In genomic region chr5:110770031-110770445, GRCm38 (mm10) we compare ENCODE assay signal across 8 mouse cellular contexts. TPM values are rescaled to one million over a fixed set of nuclear protein-coding genes. Genes with fewer than 3 reads are reported as not detected.
DNase-seq lines count a peak whose midpoint lies in the region; ATAC-seq and TF ChIP-seq lines count a peak whose summit lies in the region.

No protein-coding gene starts in this region.

- H3K79me2 ChIP-seq in heart, adult 2 months (replicated peaks; ENCODE audit: control insufficient read depth, insufficient read depth, low read length), result peaks cover 9% of the 10 kb centered on the region

- no peaks in the 10 kb centered on the region for H3K27me3 ChIP-seq in heart, adult 2 months (ENCODE audit: control insufficient read depth, insufficient read depth, low read length)
- no peaks in the 10 kb centered on the region for H3K27me3 ChIP-seq in heart, postnatal 0 days (ENCODE audit: control insufficient read depth, insufficient read depth, low read length)
- H3K27me3 ChIP-seq in stomach, embryonic 16.5 days (ENCODE audit: control insufficient read depth, insufficient read depth, low read length), result no peaks in the 10 kb centered on the region

- TF ChIP-seq CTCF in heart, adult 2 months (IDR thresholded peaks at IDR 0.05), result no peak
- no peak for TF ChIP-seq CTCF in heart, postnatal 0 days (IDR thresholded peaks at IDR 0.05; ENCODE audit: low read depth)

- peak overlapping the region; percentile 99 for H3K4me3 ChIP-seq in heart, adult 2 months
- H3K4me3 ChIP-seq in brown adipose tissue, adult 24 weeks (ENCODE audit: insufficient read depth, low read depth, low read length), result peak overlapping the region; percentile 87
- H3K4me3 ChIP-seq in heart, postnatal 0 days (ENCODE audit: low read depth, low read length), result peak overlapping the region; percentile 87
- peak overlapping the region; percentile 94 for H3K4me3 ChIP-seq in stomach, embryonic 16.5 days (replicated peaks; ENCODE audit: low read length)

- intact Hi-C loops in heart, adult 2 months (cut with DNase I), result loop anchor here (2.0 to 5.0 kb wide), 2 partner anchors 39 to 152 kb away; no protein-coding TSS in a partner anchor

- TF ChIP-seq EP300 in heart, adult 2 months (IDR thresholded peaks at IDR 0.05; ENCODE audit: insufficient read depth, low read depth, low read length), result no peak
- TF ChIP-seq EP300 in heart, postnatal 0 days (IDR thresholded peaks at IDR 0.05; ENCODE audit: low read depth), result no peak

- peak; percentile 21 for ATAC-seq in heart, postnatal 0 days (ENCODE audit: insufficient read depth, low read depth)
- ATAC-seq in stomach, embryonic 16.5 days (ENCODE audit: insufficient read depth, low FRiP score), result peak; percentile 57

- peak overlapping the region; percentile 98 for H3K9ac ChIP-seq in heart, adult 2 months (ENCODE audit: low read depth, low read length)
- H3K9ac ChIP-seq in heart, postnatal 0 days (replicated peaks; ENCODE audit: low read depth, low read length), result peak overlapping the region; percentile 78
- peak overlapping the region; percentile 93 for H3K9ac ChIP-seq in stomach, embryonic 16.5 days (ENCODE audit: low read length)

- peaks cover 6% of the 10 kb centered on the region for H3K36me3 ChIP-seq in heart, adult 2 months (ENCODE audit: control insufficient read depth, insufficient read depth, low read length)
- peaks cover 24% of the 10 kb centered on the region for H3K36me3 ChIP-seq in heart, postnatal 0 days (replicated peaks; ENCODE audit: control insufficient read depth, insufficient read depth, low read length)
- H3K36me3 ChIP-seq in stomach, embryonic 16.5 days (ENCODE audit: control insufficient read depth, insufficient read depth, low read length), result peaks cover 13% of the 10 kb centered on the region

- peak overlapping the region; percentile 80 for H3K4me2 ChIP-seq in heart, postnatal 0 days (ENCODE audit: low read depth, low read length)
- peak overlapping the region; percentile 66 for H3K4me2 ChIP-seq in stomach, embryonic 16.5 days (ENCODE audit: low read depth, low read length)

- TF ChIP-seq POLR2A in heart, adult 2 months (IDR thresholded peaks at IDR 0.05; ENCODE audit: insufficient read depth, low read depth, low read length), result no peak

- DNase-seq in heart, adult 2 months, result no peak
- DNase-seq in heart, adult 11 months, result no peak
- peak; percentile 57 for DNase-seq in 416B (ENCODE audit: low read depth)
- peak; percentile 15 for DNase-seq in heart, postnatal 0 days (ENCODE audit: low spot score)
- DNase-seq in lung, postnatal 36 days, result peak; percentile 47
- DNase-seq in adrenal gland, adult (ENCODE audit: inconsistent age in 2 of 2, low spot score in 1 of 2), result no peak

- under 1% methylated on average over 55 of the region's 58 CpGs for WGBS in heart, adult 2 months
- WGBS in heart, postnatal 0 days, result under 1% methylated on average over 53 of the region's 58 CpGs
- WGBS in stomach, embryonic 16.5 days, result under 1% methylated on average over 56 of the region's 58 CpGs

- peak overlapping the region; percentile 87 for H3K27ac ChIP-seq in heart, adult 2 months
- peak overlapping the region; percentile 68; the same call in 1 of the 2 replicates for H3K27ac ChIP-seq in brown adipose tissue, adult 24 weeks (replicated peaks; ENCODE audit: low read depth, low read length)
- peak overlapping the region; percentile 93 for H3K27ac ChIP-seq in heart, postnatal 0 days (ENCODE audit: low read depth)
- peak overlapping the region; percentile 98 for H3K27ac ChIP-seq in stomach, embryonic 16.5 days (ENCODE audit: low read length)

- H3K9me3 ChIP-seq in heart, postnatal 0 days (replicated peaks; ENCODE audit: control insufficient read depth, low read length), result no peaks in the 10 kb centered on the region
- no peaks in the 10 kb centered on the region for H3K9me3 ChIP-seq in stomach, embryonic 16.5 days (replicated peaks; ENCODE audit: control insufficient read depth, low read length)

- peaks cover 2% of the 10 kb centered on the region for H3K4me1 ChIP-seq in heart, adult 2 months (ENCODE audit: control insufficient read depth, insufficient read depth, low read length)
- H3K4me1 ChIP-seq in brown adipose tissue, adult 24 weeks (ENCODE audit: control insufficient read depth, insufficient read depth, insufficient read length, low read length), result peaks cover 2% of the 10 kb centered on the region; the same call in 1 of the 2 replicates
- peaks cover 12% of the 10 kb centered on the region for H3K4me1 ChIP-seq in heart, postnatal 0 days (ENCODE audit: control insufficient read depth, insufficient read depth)
- peaks cover 9% of the 10 kb centered on the region for H3K4me1 ChIP-seq in stomach, embryonic 16.5 days (ENCODE audit: control insufficient read depth, insufficient read depth, low read length)

RNA-seq across cellular contexts. Expression of gene Ep400, which starts 0.5 kb away (rescaled TPM):
- total RNA-seq in heart, adult 2 months (2021), result 10 to 100 TPM; 31.4 to 32.6 TPM
- 18.4 and 21.0 TPM in 2 replicates for polyA plus RNA-seq in heart, adult 2 months (2012; rRNA removed)
- polyA plus RNA-seq in brown adipose tissue, adult 24 weeks (2012; ENCODE audit: insufficient read depth, insufficient read length, missing spikeins), result 8.3 and 10.6 TPM in 2 replicates
- total RNA-seq in heart, postnatal 0 days (2014; rRNA removed; ENCODE audit: low replicate concordance), result 21.9 and 43.1 TPM in 2 replicates
- polyA plus RNA-seq in heart, postnatal 0 days (2015; fragmentation: Nextera tagmentation; extraction: Ambion mirVana), result 10.2 and 12.7 TPM in 2 replicates
- polyA plus RNA-seq in stomach, embryonic 16.5 days (2015; fragmentation: Nextera tagmentation; extraction: Ambion mirVana), result 30.8 and 42.4 TPM in 2 replicates

RNA-seq across cellular contexts. Expression of gene Pus1, which starts 10.4 kb away (rescaled TPM):
- total RNA-seq in heart, adult 2 months (2021), result 10 to 100 TPM; 19.1 to 21.3 TPM
- polyA plus RNA-seq in heart, adult 2 months (2012; rRNA removed), result 15.8 and 16.2 TPM in 2 replicates
- polyA plus RNA-seq in brown adipose tissue, adult 24 weeks (2012; ENCODE audit: insufficient read depth, insufficient read length, missing spikeins), result 12.4 and 12.8 TPM in 2 replicates
- 21.2 and 23.7 TPM in 2 replicates for total RNA-seq in heart, postnatal 0 days (2014; rRNA removed; ENCODE audit: low replicate concordance)
- polyA plus RNA-seq in heart, postnatal 0 days (2015; fragmentation: Nextera tagmentation; extraction: Ambion mirVana), result 20.5 and 23.4 TPM in 2 replicates
- 37.8 and 38.3 TPM in 2 replicates for polyA plus RNA-seq in stomach, embryonic 16.5 days (2015; fragmentation: Nextera tagmentation; extraction: Ambion mirVana)

RNA-seq across cellular contexts. Expression of gene Ulk1, which starts 39.9 kb away (rescaled TPM):
- 10 to 100 TPM; 64.8 to 82.1 TPM for total RNA-seq in heart, adult 2 months (2021)
- polyA plus RNA-seq in heart, adult 2 months (2012; rRNA removed), result 55.9 and 62.6 TPM in 2 replicates
- 21.5 and 22.9 TPM in 2 replicates for polyA plus RNA-seq in brown adipose tissue, adult 24 weeks (2012; ENCODE audit: insufficient read depth, insufficient read length, missing spikeins)
- total RNA-seq in heart, postnatal 0 days (2014; rRNA removed; ENCODE audit: low replicate concordance), result 31.8 and 36.3 TPM in 2 replicates
- polyA plus RNA-seq in heart, postnatal 0 days (2015; fragmentation: Nextera tagmentation; extraction: Ambion mirVana), result 9.8 TPM in 2 replicates
- polyA plus RNA-seq in stomach, embryonic 16.5 days (2015; fragmentation: Nextera tagmentation; extraction: Ambion mirVana), result 12.0 and 12.8 TPM in 2 replicates

Comparison
In these comparisons a context has a peak if more than half of its experiments do, and no peak if none do; other contexts are left out.
1. DNase-seq: peak in 416B (single experiment), heart, postnatal 0 days (single experiment) and lung, postnatal 36 days (single experiment); none in heart, adult 2 months (0 of 2), heart, adult 11 months (single experiment) and adrenal gland, adult (0 of 2).
2. Peak in every context shown above with its lines, with median percentiles within 50 percentile points of each other: H3K27ac ChIP-seq, H3K4me3 ChIP-seq and H3K9ac ChIP-seq.